Comparison of ENCODE assay signal across 8 mouse cellular contexts in genomic region chr7:127842001-127842718, GRCm38 (mm10). TPM values are rescaled to one million over a fixed set of nuclear protein-coding genes. Genes with fewer than 3 reads are reported as not detected.
DNase-seq lines count a peak whose midpoint lies in the region; ATAC-seq and TF ChIP-seq lines count a peak whose summit lies in the region.

No protein-coding gene starts in this region.

- H3K4me2 ChIP-seq in forebrain, postnatal 0 days (ENCODE audit: low read depth): peak overlapping the region; percentile 97
- H3K4me2 ChIP-seq in lung, embryonic 15.5 days: peak overlapping the region; percentile 82

- peak; percentile 77; the same call in 1 of the 2 replicates for TF ChIP-seq POLR2A in cerebellum, adult 2 months (IDR thresholded peaks at IDR 0.05; ENCODE audit: borderline replicate concordance, insufficient read depth, low read length)
- TF ChIP-seq POLR2A in olfactory bulb, adult 2 months (IDR thresholded peaks at IDR 0.05; ENCODE audit: insufficient read depth, low read depth, low read length): no peak

- no peaks in the 10 kb centered on the region for H3K9me3 ChIP-seq in forebrain, postnatal 0 days (ENCODE audit: low read length)
- no peaks in the 10 kb centered on the region for H3K9me3 ChIP-seq in lung, embryonic 15.5 days

- no peaks in the 10 kb centered on the region for H3K27me3 ChIP-seq in cerebellum, adult 2 months (ENCODE audit: control insufficient read depth, insufficient read depth, low read length)
- H3K27me3 ChIP-seq in forebrain, postnatal 0 days (ENCODE audit: insufficient read depth, low read length): no peaks in the 10 kb centered on the region
- no peaks in the 10 kb centered on the region for H3K27me3 ChIP-seq in lung, embryonic 15.5 days

- peaks cover 11% of the 10 kb centered on the region; the same call in 1 of the 2 replicates for H3K36me3 ChIP-seq in forebrain, postnatal 0 days (ENCODE audit: insufficient read depth)
- H3K36me3 ChIP-seq in lung, embryonic 15.5 days: peaks cover 27% of the 10 kb centered on the region

- intact Hi-C loops in heart, postnatal 36 days (cut with DNase I): loop anchor here (2.0 kb wide), 1 partner anchor 91 kb away; no protein-coding TSS in a partner anchor

- under 1% methylated on average over 40 of the region's 40 CpGs for WGBS in cerebellum, adult 2 months
- WGBS in forebrain, postnatal 0 days: under 1% methylated on average over 40 of the region's 40 CpGs
- whole genome bisulfite sequencing in lung, embryonic 15.5 days: 1% methylated on average over 40 of the region's 40 CpGs
- under 1% methylated on average over 40 of the region's 40 CpGs for WGBS in olfactory bulb, adult 2 months

- peak; percentile 56 for DNase-seq in MEL-GATA-1-ER (ENCODE audit: extremely low read depth, low read depth)
- DNase-seq in cerebellum, adult 2 months: peak; percentile 87 to 88
- peak; percentile 78 for DNase-seq in forebrain, postnatal 0 days
- peak; percentile 74 to 79 for DNase-seq in heart, postnatal 36 days
- peak; percentile 69 to 76 for DNase-seq in layer of hippocampus, adult 2 months (ENCODE audit: low spot score in 2 of 2)
- DNase-seq in thymus, adult 18-20 months: peak; percentile 64 to 74

- peak overlapping the region; percentile 67 for H3K9ac ChIP-seq in forebrain, postnatal 0 days
- peak overlapping the region; percentile 76 for H3K9ac ChIP-seq in lung, embryonic 15.5 days

- H3K4me1 ChIP-seq in cerebellum, adult 2 months (ENCODE audit: control insufficient read depth, insufficient read depth, low read length): peaks cover 6% of the 10 kb centered on the region; the same call in 1 of the 2 replicates
- H3K4me1 ChIP-seq in forebrain, postnatal 0 days (ENCODE audit: insufficient read depth): peaks cover 3% of the 10 kb centered on the region; the same call in 1 of the 2 replicates
- peaks cover 15% of the 10 kb centered on the region for H3K4me1 ChIP-seq in lung, embryonic 15.5 days
- peaks cover 4% of the 10 kb centered on the region for H3K4me1 ChIP-seq in olfactory bulb, adult 2 months (ENCODE audit: control insufficient read depth, insufficient read depth, low read length)

- H3K4me3 ChIP-seq in cerebellum, adult 2 months (replicated peaks; ENCODE audit: insufficient read depth, low read depth, low read length): peak overlapping the region; percentile 91
- H3K4me3 ChIP-seq in forebrain, postnatal 0 days (ENCODE audit: low read depth, low read length): peak overlapping the region; percentile 82
- H3K4me3 ChIP-seq in layer of hippocampus, adult 2 months: peak overlapping the region; percentile 96
- H3K4me3 ChIP-seq in lung, embryonic 15.5 days: peak overlapping the region; percentile 82
- peak overlapping the region; percentile 78 for H3K4me3 ChIP-seq in olfactory bulb, adult 2 months (ENCODE audit: insufficient read depth, low read depth, low read length)

- no peak for TF ChIP-seq CTCF in cerebellum, adult 2 months (IDR thresholded peaks at IDR 0.05; ENCODE audit: borderline replicate concordance, insufficient read depth, low read depth, low read length)
- TF ChIP-seq CTCF in forebrain, postnatal 0 days (IDR thresholded peaks at IDR 0.05; ENCODE audit: low read depth): no peak
- no peak for TF ChIP-seq CTCF in layer of hippocampus, adult 2 months (conservative IDR thresholded peaks at IDR 0.05)
- TF ChIP-seq CTCF in olfactory bulb, adult 2 months (IDR thresholded peaks at IDR 0.05; ENCODE audit: insufficient read depth, low read depth, low read length): no peak

- ATAC-seq in forebrain, postnatal 0 days: peak; percentile 37
- peak; percentile 38 for ATAC-seq in lung, embryonic 15.5 days (ENCODE audit: borderline replicate concordance, extremely low read depth, low FRiP score, low TSS enrichment)

- H3K27ac ChIP-seq in cerebellum, adult 2 months (ENCODE audit: insufficient read depth, low read length): peak overlapping the region; percentile 87
- H3K27ac ChIP-seq in forebrain, postnatal 0 days (ENCODE audit: low read depth, low read length): peak overlapping the region; percentile 95; the same call in 1 of the 2 replicates
- H3K27ac ChIP-seq in layer of hippocampus, adult 2 months: peak overlapping the region; percentile 98
- H3K27ac ChIP-seq in lung, embryonic 15.5 days: peak overlapping the region; percentile 92
- H3K27ac ChIP-seq in olfactory bulb, adult 2 months (ENCODE audit: insufficient read depth, low read depth, low read length): peak overlapping the region; percentile 81

RNA-seq across cellular contexts. Expression of gene Stx1b, which starts 17.8 kb away (rescaled TPM):
- 452 and 453 TPM in 2 replicates for polyA plus RNA-seq in cerebellum, adult 2 months (2012; rRNA removed)
- total RNA-seq in forebrain, postnatal 0 days (2014; rRNA removed): 37.9 and 51.3 TPM in 2 replicates
- 38.5 and 58.4 TPM in 2 replicates for polyA plus RNA-seq in forebrain, postnatal 0 days (2015; fragmentation: Nextera tagmentation; extraction: Ambion mirVana)
- total RNA-seq in heart, postnatal 36 days (2021): 1 to 10 TPM in 1 of 2 experiments, under 1 TPM in 1; 0.53 to 1.1 TPM
- 100 to 1,000 TPM; 336 to 351 TPM for total RNA-seq in layer of hippocampus, adult 2 months (2021)
- polyA plus RNA-seq in lung, embryonic 15.5 days (2015; fragmentation: Nextera tagmentation; extraction: Ambion mirVana): 1.3 and 1.9 TPM in 2 replicates
- 303 TPM in 1 of 2 replicates, not detected in the other for polyA plus RNA-seq in olfactory bulb, adult 2 months (2012; ENCODE audit: insufficient read depth, insufficient read length, low replicate concordance, missing spikeins)

RNA-seq across cellular contexts. Expression of gene Stx4a, which starts 18.1 kb away (rescaled TPM):
- 127 and 153 TPM in 2 replicates for polyA plus RNA-seq in cerebellum, adult 2 months (2012; rRNA removed)
- total RNA-seq in forebrain, postnatal 0 days (2014; rRNA removed): 7.5 and 9.2 TPM in 2 replicates
- 18.8 and 20.4 TPM in 2 replicates for polyA plus RNA-seq in forebrain, postnatal 0 days (2015; fragmentation: Nextera tagmentation; extraction: Ambion mirVana)
- total RNA-seq in heart, postnatal 36 days (2021): 10 to 100 TPM; 63.2 to 72.7 TPM
- 10 to 100 TPM; 60.2 to 64.6 TPM for total RNA-seq in layer of hippocampus, adult 2 months (2021)
- polyA plus RNA-seq in lung, embryonic 15.5 days (2015; fragmentation: Nextera tagmentation; extraction: Ambion mirVana): 42.1 and 43.2 TPM in 2 replicates
- polyA plus RNA-seq in olfactory bulb, adult 2 months (2012; ENCODE audit: insufficient read depth, insufficient read length, low replicate concordance, missing spikeins): not detected in 2 replicates

RNA-seq across cellular contexts. Expression of gene Zfp646, which starts 33.9 kb away (rescaled TPM):
- polyA plus RNA-seq in cerebellum, adult 2 months (2012; rRNA removed): 17.8 and 18.8 TPM in 2 replicates
- total RNA-seq in forebrain, postnatal 0 days (2014; rRNA removed): 31.2 and 37.7 TPM in 2 replicates
- 3.8 and 4.2 TPM in 2 replicates for polyA plus RNA-seq in forebrain, postnatal 0 days (2015; fragmentation: Nextera tagmentation; extraction: Ambion mirVana)
- total RNA-seq in heart, postnatal 36 days (2021): 10 to 100 TPM; 17.2 to 19.3 TPM
- total RNA-seq in layer of hippocampus, adult 2 months (2021): 10 to 100 TPM; 33.3 to 35.8 TPM
- polyA plus RNA-seq in lung, embryonic 15.5 days (2015; fragmentation: Nextera tagmentation; extraction: Ambion mirVana): 11.0 and 11.3 TPM in 2 replicates
- polyA plus RNA-seq in olfactory bulb, adult 2 months (2012; ENCODE audit: insufficient read depth, insufficient read length, low replicate concordance, missing spikeins): not detected in 2 replicates

RNA-seq across cellular contexts. Expression of gene Zfp668, which starts 34.5 kb away (rescaled TPM):
- polyA plus RNA-seq in cerebellum, adult 2 months (2012; rRNA removed): 10.9 TPM in 2 replicates
- 16.0 and 25.1 TPM in 2 replicates for total RNA-seq in forebrain, postnatal 0 days (2014; rRNA removed)
- polyA plus RNA-seq in forebrain, postnatal 0 days (2015; fragmentation: Nextera tagmentation; extraction: Ambion mirVana): 23.7 and 34.2 TPM in 2 replicates
- 1 to 10 TPM; 3.9 to 4.3 TPM for total RNA-seq in heart, postnatal 36 days (2021)
- total RNA-seq in layer of hippocampus, adult 2 months (2021): 10 to 100 TPM; 24.3 to 25.7 TPM
- polyA plus RNA-seq in lung, embryonic 15.5 days (2015; fragmentation: Nextera tagmentation; extraction: Ambion mirVana): 17.9 and 21.3 TPM in 2 replicates
- polyA plus RNA-seq in olfactory bulb, adult 2 months (2012; ENCODE audit: insufficient read depth, insufficient read length, low replicate concordance, missing spikeins): not detected in 2 replicates

RNA-seq across cellular contexts. Expression of gene Hsd3b7, which starts 41.8 kb away (rescaled TPM):
- polyA plus RNA-seq in cerebellum, adult 2 months (2012; rRNA removed): 30.4 and 39.6 TPM in 2 replicates
- total RNA-seq in forebrain, postnatal 0 days (2014; rRNA removed): 7.1 and 8.4 TPM in 2 replicates
- 8.4 and 8.7 TPM in 2 replicates for polyA plus RNA-seq in forebrain, postnatal 0 days (2015; fragmentation: Nextera tagmentation; extraction: Ambion mirVana)
- total RNA-seq in heart, postnatal 36 days (2021): 10 to 100 TPM; 12.6 to 13.1 TPM
- total RNA-seq in layer of hippocampus, adult 2 months (2021): 1 to 10 TPM; 7.0 to 8.8 TPM
- polyA plus RNA-seq in lung, embryonic 15.5 days (2015; fragmentation: Nextera tagmentation; extraction: Ambion mirVana): 21.1 and 24.3 TPM in 2 replicates
- polyA plus RNA-seq in olfactory bulb, adult 2 months (2012; ENCODE audit: insufficient read depth, insufficient read length, low replicate concordance, missing spikeins): not detected in 2 replicates

Comparison
In these comparisons a context has a peak if more than half of its experiments do, and no peak if none do; other contexts are left out.
1. Peak in every context shown above with its lines: DNase-seq, ATAC-seq, H3K4me3 ChIP-seq and H3K27ac ChIP-seq.